Mouse (Mus musculus): ENCODE measurements around the gene Gm3029. TPM values are rescaled to one million over a fixed set of nuclear protein-coding genes. Genes with fewer than 3 reads are reported as not detected.
"Not testable (repeated sequence)": the region's sequence is repeated elsewhere in the genome, so short reads cannot be mapped to it uniquely, and the experiment has no call there.

Gene Gm3029
- not detected in 2 replicates for polyA plus RNA-seq (2015; fragmentation: Nextera tagmentation; extraction: Ambion mirVana)

- whole genome bisulfite sequencing: 69% methylated on average over 2 of the region's 2 CpGs
- ATAC-seq (ENCODE audit: low FRiP score, low read depth); H3K4me3 ChIP-seq: not testable (repeated sequence)
Observed at GRCm38 (mm10) chr14:3931456-3931855, at the start of gene Gm3029. Gm3029 (plus strand) TSS chr14:3931756.

GRCm38 (mm10) chr14:3883872-3884271 is 47.7 kb upstream of the Gm3029 start, which contains the start of gene Gm2916:
Gm2916 (plus strand) TSS chr14:3884172.
- ATAC-seq (ENCODE audit: low FRiP score, low read depth); H3K27me3 ChIP-seq; H3K4me3 ChIP-seq; H3K4me2 ChIP-seq (replicated peaks); H3K27ac ChIP-seq; H3K9me3 ChIP-seq; H3K9ac ChIP-seq; H3K36me3 ChIP-seq; H3K4me1 ChIP-seq: not testable (repeated sequence)
- no CpG with 5 or more reads among the region's 1 CpGs for WGBS

More at GRCm38 (mm10) chr14:3931456-3931855, at the start of gene Gm3029:
- not testable (repeated sequence) for H3K4me2 ChIP-seq (replicated peaks); H3K9ac ChIP-seq; H3K27me3 ChIP-seq; H3K4me1 ChIP-seq; H3K36me3 ChIP-seq; H3K27ac ChIP-seq; H3K9me3 ChIP-seq

- H3K9me3 ChIP-seq; H3K4me1 ChIP-seq; H3K27me3 ChIP-seq; H3K27ac ChIP-seq; H3K9ac ChIP-seq; H3K36me3 ChIP-seq; H3K4me3 ChIP-seq; H3K4me2 ChIP-seq (replicated peaks); ATAC-seq (ENCODE audit: low FRiP score, low read depth): not testable (repeated sequence)
- WGBS: no CpG with 5 or more reads among the region's 2 CpGs
Observed at GRCm38 (mm10) chr14:3963247-3963646, 31.7 kb downstream of the Gm3029 start, which contains the start of gene Gm3095. Gm3095 (plus strand) TSS chr14:3963547.

Other genes with a start within 250 kb of the Gm3029 start
- not detected in 2 replicates for gene Gm3043, start 243.0 kb upstream of the Gm3029 start, polyA plus RNA-seq (2015; fragmentation: Nextera tagmentation; extraction: Ambion mirVana)
- gene Gm3002, start 121.7 kb upstream of the Gm3029 start, polyA plus RNA-seq (2015; fragmentation: Nextera tagmentation; extraction: Ambion mirVana): 0.63 TPM in 1 of 2 replicates, not detected in the other
- gene Gm3033, start 85.5 kb upstream of the Gm3029 start, polyA plus RNA-seq (2015; fragmentation: Nextera tagmentation; extraction: Ambion mirVana): 0.17 TPM in 1 of 2 replicates, not detected in the other
- gene Gm2916, start 47.6 kb upstream of the Gm3029 start, polyA plus RNA-seq (2015; fragmentation: Nextera tagmentation; extraction: Ambion mirVana): not detected in 2 replicates
- not detected in 2 replicates for gene Gm3095, start 31.8 kb downstream of the Gm3029 start, polyA plus RNA-seq (2015; fragmentation: Nextera tagmentation; extraction: Ambion mirVana)
- not detected in 2 replicates for gene Gm3099, start 66.6 kb downstream of the Gm3029 start, polyA plus RNA-seq (2015; fragmentation: Nextera tagmentation; extraction: Ambion mirVana)
- 0.19 and 0.28 TPM in 2 replicates for gene Gm5796, start 92.2 kb downstream of the Gm3029 start, polyA plus RNA-seq (2015; fragmentation: Nextera tagmentation; extraction: Ambion mirVana)
- gene Gm3115, start 152.4 kb downstream of the Gm3029 start, polyA plus RNA-seq (2015; fragmentation: Nextera tagmentation; extraction: Ambion mirVana): not detected in 2 replicates
- gene Gm8108, start 178.8 kb downstream of the Gm3029 start, polyA plus RNA-seq (2015; fragmentation: Nextera tagmentation; extraction: Ambion mirVana): 0.18 TPM in 1 of 2 replicates, not detected in the other
- not detected in 2 replicates for gene Gm3127, start 233.3 kb downstream of the Gm3029 start, polyA plus RNA-seq (2015; fragmentation: Nextera tagmentation; extraction: Ambion mirVana)